Mouse (Mus musculus) adrenal gland, postnatal 0 days (tissue): ENCODE data around the gene Ctsl. TPM values are rescaled to one million over a fixed set of nuclear protein-coding genes. Genes with fewer than 3 reads are reported as not detected.

Experiments used
- polyA plus RNA-seq: library from polyadenylated mRNA; unstranded; fragments of >200 nt; fragmentation: Nextera tagmentation; extraction: Ambion mirVana; gene quantifications from 2 replicates; pipeline ENCODE4 v1.2.1, GENCODE M21; 2015

The Ctsl gene
- 286 and 313 TPM in 2 replicates for polyA plus RNA-seq

DNA sequence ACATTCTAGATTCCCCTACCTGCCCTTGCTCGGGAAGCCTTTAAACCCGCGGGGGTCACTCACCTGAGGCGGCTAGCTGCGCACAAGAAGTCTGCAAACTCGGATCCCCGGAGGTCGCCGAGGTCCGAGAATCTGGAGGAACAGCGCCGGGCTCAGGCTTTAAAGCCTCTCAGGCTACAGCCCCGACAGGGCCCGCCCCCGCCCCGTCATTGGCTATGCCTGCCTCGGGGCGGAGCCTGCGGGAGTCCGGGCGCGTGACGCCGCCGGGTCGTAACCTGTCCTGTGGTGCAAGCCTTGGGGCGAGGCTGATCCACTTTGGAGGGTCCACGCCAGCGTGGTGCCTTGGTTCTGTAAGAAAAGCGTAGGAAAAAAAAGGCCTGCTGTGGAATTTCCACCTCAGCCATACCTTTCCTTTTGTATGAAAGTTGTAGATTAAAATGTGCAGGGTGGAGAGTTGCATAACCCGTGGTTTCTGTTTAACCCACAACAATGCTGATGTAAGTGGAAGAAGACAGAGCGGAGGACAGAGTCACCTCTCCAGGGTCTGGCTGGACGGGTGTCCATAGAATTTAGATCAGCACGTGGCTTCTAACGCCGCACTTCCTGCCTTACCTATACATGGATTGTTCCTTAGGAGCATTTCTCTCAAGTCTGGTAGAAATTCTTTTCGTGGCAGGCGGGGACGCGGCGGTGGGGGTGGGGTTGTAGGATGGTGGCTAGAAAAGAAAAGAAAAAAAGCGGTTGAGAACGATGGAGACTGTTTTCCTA lies at the start of gene Ctsl:
Gene Ctsl, minus strand, starts transcription at position 718 of the 768 bp plus-strand sequence.

DNA sequence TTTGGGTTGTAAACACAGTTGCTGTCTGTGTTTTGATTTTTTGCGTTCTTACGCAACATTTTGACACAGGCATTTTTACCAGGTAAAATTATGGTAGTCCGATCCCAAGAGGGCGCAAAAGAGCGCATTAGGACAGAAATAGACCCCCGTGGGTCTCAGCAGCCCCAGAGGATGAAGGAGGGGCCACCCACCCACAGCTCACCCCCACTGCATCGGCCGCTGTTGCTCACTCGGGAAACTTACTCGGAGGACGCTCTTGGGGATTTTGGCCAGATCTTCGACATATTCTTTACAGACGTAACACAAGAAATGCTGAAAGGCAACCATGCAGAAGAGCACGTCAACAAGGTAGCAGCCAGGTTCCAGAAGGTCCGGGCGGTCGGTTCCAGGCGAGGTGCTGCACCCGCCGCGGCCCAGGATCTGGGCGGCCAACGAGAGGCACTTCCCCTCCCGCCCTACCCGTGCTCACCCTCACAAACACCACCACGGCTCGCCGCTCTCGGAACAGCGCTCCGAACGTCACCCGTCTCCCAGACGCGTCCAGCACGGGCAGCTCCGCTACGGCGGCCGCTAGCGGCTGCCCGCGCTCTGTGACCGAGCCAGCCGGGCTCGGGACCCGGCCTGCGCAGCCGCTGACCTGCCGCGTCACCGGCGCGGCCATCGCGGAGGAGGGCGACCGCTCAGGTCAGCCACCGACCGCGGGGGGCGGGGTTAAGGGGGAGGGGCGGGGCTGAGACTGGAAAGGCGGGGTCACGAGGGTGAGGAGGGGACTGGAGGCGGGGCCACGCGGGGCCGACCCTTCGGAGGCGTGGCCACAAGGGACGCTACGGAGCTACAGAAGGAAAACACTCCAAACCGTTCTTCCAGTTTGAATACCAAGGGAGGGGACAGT lies 58.4 kb downstream of the Ctsl start, which contains the start of gene Aaed1:
Gene Aaed1, minus strand, starts transcription at position 687 of the 892 bp plus-strand sequence.

Other genes with a start within 250 kb of the Ctsl start
- 6.7 and 10.1 TPM in 2 replicates for gene Slc35d2, start 241.5 kb downstream of the Ctsl start, polyA plus RNA-seq
- gene Zfp367, start 217.7 kb downstream of the Ctsl start, polyA plus RNA-seq, result 12.1 and 14.0 TPM in 2 replicates
- 23.9 and 26.1 TPM in 2 replicates for gene Habp4, start 209.1 kb downstream of the Ctsl start, polyA plus RNA-seq
- 2.8 and 3.7 TPM in 2 replicates for gene Cdc14b, start 95.6 kb downstream of the Ctsl start, polyA plus RNA-seq
- gene Aaed1, start 58.2 kb downstream of the Ctsl start, polyA plus RNA-seq, result 55.0 and 63.0 TPM in 2 replicates
- gene Cdk20, start 61.4 kb upstream of the Ctsl start, polyA plus RNA-seq, result 4.2 and 5.0 TPM in 2 replicates
- gene Fam240b, start 126.9 kb upstream of the Ctsl start, polyA plus RNA-seq, result not detected in 2 replicates